Mouse (Mus musculus) stomach, adult 2 months (tissue): Measurements from ENCODE around the gene Gm28551. TPM values are rescaled to one million over a fixed set of nuclear protein-coding genes. Genes with fewer than 3 reads are reported as not detected.

ENCODE experiments used
- polyA plus RNA-seq: library from polyadenylated mRNA; depleted of rRNA; stranded (reverse); fragments of >200 nt; gene quantifications from 2 replicates; pipeline ENCODE4 v1.2.3, GENCODE M21; 2012; rRNA removed

Gm28551 gene
- polyA plus RNA-seq, result not detected in 2 replicates

GRCm38 (mm10) chr1:53352327-53353261 is at the start of gene Gm28551, which contains the start of the genes Asdurf and Asnsd1:
Gm28551 (minus strand) TSS chr1:53352667.
Asdurf (minus strand) TSS chr1:53352619.
Asnsd1 (minus strand) TSS chr1:53352752.

GRCm38 (mm10) chr1:53312989-53313967 is 39.2 kb downstream of the Gm28551 start, which contains the start of gene Osgepl1:
Osgepl1 (plus strand) TSS chr1:53313624.

GRCm38 (mm10) chr1:53296581-53297383 is 55.7 kb downstream of the Gm28551 start, which contains the start of the genes Pms1, Ormdl1 and Gm28778:
Pms1 (minus strand) TSS chr1:53297018.
Ormdl1 (plus strand) TSS chr1:53297095.
Gm28778 (plus strand) TSS chr1:53297111.

Other genes starting within 250 kb of the Gm28551 start
- not detected in 2 replicates for gene 1700019A02Rik, start 165.0 kb downstream of the Gm28551 start, polyA plus RNA-seq
- gene Pms1, start 55.6 kb downstream of the Gm28551 start, polyA plus RNA-seq, result 0.15 TPM in 1 of 2 replicates, not detected in the other
- gene Ormdl1, start 55.6 kb downstream of the Gm28551 start, polyA plus RNA-seq, result 1.4 and 1.8 TPM in 2 replicates
- 2.1 and 2.7 TPM in 2 replicates for gene Gm28778, start 55.6 kb downstream of the Gm28551 start, polyA plus RNA-seq
- gene Osgepl1, start 39.0 kb downstream of the Gm28551 start, polyA plus RNA-seq, result 0.57 and 2.5 TPM in 2 replicates
- not detected in 2 replicates for gene Asdurf, start within 50 bp of the Gm28551 start, polyA plus RNA-seq
- gene Asnsd1, start 85 bp upstream of the Gm28551 start, polyA plus RNA-seq, result 0.44 and 0.49 TPM in 2 replicates